Mouse (Mus musculus): ENCODE data around the gene Grb14.

Gene Grb14

DNA sequence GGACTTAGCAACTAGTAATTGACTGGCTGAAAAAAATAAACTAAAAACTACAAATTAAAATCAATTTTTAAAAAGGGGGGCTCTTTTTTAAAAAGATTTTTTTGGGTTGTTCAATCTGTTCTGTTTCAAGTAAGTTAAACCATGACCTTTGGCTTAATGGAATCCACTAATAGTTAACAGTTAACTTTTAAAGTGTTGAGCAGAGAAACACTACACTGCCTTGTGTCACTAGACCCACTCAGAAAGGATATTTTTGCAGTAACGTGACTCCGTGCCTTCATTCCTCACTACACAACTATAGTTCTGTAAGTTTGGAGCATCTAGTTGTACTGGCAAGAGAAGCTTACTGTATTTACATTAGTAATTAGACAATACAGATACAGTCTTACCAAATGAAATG is 50.2 kb downstream of the Grb14 start:
- no peak for DNase-seq (ENCODE audit: inconsistent ontology term)

DNA sequence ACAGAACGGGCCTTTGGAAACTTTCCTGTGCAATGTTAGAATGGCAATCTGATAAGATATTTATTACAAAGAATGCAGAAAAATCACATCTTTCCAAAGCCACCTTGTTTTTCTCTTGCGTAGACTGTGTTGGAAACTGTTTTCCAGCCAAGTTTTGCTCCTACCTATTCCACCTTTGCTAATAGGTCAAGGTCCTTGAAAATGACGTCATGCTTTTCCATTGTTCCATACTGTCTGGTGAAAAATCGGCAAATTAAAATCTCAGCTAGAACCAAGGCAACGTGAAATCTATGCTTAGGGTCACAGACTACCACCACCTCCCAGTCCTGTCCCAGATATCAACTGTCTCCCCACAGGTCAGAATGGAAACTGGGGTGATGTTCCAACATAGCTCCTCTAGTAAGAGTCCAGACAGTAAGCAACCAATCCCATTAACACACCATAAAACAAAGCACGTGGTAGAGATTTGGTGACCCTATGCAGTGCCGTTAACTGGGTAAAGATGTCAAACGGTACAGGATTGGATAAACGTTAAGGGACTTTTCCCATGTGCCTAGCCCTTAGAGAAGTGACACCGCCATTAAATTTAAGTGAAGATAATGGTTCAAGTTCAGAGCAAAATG is 50.9 kb downstream of the Grb14 start:
- no peak for DNase-seq (ENCODE audit: inconsistent ontology term)

DNA sequence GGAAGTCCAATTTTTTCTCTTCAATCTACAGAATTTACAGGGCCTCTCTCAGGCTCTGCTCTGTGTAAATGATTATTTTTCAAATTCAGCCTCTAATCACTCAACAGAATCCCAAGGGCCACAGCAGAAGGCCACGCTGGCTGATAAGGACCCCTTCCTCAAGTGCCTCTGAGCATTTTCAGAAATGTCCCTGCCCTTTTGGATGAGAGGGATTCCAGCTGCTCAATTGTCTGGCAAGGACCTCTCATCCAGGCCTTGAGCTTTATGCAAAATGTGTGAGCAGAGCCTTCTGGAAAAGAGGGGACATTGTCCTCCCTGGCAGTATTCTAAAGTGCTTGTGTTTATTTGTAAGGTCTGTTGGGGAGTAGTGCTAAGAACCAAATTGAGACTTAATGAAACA is 51.7 kb downstream of the Grb14 start:
- DNase-seq (ENCODE audit: inconsistent ontology term) = no peak

DNA sequence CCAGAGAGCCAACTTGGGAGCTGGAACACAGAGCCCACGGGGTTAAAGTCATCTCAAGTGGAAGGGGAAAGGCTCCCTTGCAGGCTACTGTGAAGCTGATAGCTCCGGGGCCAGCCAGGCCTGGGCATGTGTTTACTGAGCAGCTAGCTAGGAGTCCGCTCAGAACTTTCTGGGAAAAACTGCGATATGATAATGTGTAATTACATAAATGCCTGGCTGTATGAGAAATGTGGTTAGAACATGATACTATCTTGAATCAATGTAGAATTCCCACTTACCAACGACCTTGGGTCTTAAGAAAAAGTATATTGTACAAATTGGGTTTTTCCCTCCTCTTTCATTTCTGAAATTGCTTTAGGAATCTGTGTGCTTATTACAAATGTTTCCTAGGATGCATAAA is 53.0 kb downstream of the Grb14 start:
- DNase-seq (ENCODE audit: inconsistent ontology term) = no peak

DNA sequence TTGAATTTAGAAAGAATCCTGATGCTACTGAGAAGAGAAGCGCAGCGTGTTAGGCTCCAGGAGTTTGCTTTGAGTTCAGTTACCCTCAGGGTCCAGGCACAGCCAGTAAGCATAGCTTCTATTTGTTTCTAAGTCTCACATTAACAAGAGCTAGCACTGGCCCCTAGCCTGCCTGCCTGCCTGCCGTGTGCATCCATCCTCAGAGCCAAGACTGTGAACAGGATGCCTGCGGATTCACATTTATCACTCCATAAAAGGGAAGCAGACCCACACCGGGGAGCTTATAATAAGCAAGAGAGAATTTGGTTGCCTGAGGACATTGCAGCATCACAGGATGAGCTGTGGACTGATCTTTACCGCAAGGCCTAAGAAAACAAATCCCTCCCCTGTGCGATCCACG is 53.8 kb downstream of the Grb14 start:
- peak; percentile 9 for DNase-seq (ENCODE audit: inconsistent ontology term)

DNA sequence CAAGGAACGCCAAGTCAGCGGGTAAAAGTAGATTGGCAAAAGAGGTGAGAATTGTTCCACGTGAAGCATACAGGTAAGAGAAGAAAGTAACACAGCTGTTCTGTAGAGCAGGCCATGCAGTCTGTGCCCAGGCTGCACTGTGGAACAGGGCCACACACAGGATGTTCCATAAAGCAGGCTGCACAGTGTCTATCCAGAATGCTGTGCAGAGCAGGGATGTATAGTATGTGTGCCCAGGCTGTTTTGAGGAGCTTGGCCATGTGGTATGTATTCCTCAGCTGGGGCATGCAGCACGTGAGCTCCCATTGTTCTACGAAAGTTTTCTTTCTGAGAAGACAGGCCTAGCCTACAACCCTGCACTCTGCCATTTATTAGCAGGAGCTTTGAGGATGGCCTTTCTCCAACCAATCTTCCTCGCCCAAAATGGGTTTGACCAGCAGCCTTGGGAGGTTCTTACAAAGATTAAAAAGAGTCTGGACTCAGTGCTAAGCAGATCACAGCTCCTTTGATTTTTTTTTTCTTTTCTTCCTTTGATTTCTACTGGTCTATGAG is 57.8 kb downstream of the Grb14 start:
- DNase-seq (ENCODE audit: inconsistent ontology term) = no peak

DNA sequence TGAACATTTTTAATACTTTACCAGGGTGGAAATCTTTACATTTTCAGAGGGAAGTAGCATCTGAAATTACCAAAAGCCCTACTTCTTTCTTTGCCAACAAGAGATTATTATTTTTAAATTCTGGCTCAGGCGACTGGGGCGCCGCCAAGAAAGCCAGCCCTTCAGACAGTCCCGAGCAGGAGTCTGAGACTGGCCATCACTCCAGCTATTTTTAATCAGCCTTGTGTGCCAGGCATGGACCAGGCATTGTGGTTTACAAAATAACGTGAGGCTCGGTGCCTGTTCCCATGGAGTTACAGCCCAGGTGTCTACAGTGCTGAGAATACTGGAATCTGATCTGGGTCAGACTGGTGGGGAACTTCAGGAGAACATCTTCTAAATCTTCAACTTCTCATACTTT is 58.5 kb downstream of the Grb14 start:
- DNase-seq (ENCODE audit: inconsistent ontology term) = no peak

DNA sequence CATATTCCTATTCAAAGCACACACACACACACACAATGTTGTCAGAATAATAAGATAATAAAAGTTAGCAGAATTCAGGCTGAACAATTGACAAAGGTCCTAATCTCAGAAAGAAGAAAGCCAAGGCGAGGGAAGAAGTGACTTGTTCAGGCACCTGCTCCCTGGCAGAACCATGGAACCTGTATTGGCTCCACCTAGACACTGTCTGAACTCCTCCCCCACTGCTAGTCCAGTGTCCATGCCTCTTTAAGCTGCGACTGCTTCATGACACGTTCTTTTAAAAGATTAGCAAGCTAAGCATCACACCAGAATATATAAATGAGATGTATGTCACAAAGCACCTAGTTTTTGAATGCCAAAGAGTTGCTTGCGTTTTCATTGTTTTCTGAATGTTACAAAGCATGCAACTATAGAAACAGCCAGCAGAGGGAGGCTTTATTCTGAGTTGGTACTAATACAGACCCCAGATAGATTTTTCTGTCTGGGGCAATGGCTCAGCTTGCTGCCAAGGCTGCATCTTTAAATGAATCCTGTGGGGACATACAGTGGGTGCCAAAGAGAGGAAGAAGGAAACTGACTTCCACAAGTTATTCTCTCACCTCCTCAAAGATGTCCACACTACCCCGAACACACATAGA is 59.4 kb downstream of the Grb14 start:
- DNase-seq (ENCODE audit: inconsistent ontology term) = peak; percentile 22

DNA sequence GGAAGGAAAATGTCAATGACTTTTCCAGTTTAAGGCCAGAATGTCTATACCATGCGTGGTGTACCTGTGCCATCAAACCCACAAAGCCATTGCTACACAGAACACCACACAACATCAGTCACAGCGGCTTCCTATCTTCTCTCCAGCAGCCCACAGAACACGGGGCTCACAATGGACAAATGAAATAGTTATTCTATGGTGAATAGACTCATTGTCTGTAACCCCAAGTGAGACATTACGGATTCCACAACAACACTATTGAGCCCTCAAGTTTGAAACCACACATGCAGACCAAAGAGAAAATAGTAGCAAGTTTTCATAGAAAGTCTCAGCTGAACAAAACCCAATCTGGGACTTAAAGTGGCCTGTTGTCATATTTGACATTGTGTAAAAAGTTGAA is 62.6 kb downstream of the Grb14 start:
- DNase-seq (ENCODE audit: inconsistent ontology term) = peak; percentile 58

DNA sequence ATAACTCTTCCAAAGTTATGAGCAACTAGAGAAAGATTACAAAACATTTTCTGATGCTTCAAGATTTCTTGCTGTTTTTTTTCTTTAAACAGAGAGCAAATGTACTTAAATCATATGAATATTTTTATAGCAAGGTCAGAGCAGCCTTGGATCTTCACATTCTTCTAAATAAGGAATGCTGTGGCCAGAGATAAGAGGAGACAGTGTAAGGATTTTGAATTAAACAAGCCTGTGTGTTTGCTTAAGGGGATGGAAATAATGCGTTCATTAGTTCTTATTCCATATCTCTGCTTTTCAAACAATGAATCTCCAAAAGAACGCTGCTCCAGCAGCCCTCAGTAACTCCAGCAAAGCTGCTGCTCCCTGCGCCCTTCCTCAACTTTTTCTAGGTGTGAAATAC is 63.4 kb downstream of the Grb14 start:
- DNase-seq (ENCODE audit: inconsistent ontology term) = peak; percentile 75

DNA sequence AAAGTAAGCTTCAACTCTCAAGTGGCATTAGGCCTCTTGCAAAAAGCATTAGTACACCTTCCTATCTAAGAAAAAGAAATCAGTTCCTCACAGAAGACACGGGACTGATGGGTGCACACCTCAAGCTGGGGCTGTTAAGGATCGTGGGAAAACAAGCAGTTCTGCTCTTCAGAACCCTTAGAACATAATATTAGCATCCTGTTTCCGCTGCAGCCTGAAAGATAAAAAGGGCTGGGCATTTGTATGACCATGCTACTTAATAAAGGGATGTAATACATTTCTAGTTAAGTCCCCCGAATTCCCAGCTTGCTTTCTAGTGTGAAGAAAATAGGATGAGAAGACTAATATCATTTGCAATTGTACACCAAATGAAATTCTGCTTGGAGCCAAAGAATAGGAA is 65.1 kb downstream of the Grb14 start:
- DNase-seq (ENCODE audit: inconsistent ontology term) = no peak

DNA sequence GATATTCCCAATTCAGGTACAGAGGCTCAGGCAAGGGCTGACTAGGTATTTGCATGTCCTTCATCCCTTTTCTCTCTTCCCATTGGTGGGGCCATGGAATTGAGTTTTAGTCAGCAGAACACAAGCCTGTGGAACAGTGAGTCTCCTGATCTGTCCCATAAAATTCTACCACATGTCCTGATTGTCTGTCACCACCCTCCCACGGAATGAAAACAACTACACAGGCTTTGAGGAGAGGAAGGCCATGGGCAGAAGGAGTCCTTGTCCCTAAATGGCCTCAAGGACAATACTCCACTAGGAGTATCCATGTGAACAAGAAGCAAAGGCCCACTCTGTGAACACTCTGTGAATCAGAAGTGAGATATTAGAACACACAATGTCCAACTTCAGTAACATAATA is 69.3 kb downstream of the Grb14 start:
- DNase-seq (ENCODE audit: inconsistent ontology term) = no peak

DNA sequence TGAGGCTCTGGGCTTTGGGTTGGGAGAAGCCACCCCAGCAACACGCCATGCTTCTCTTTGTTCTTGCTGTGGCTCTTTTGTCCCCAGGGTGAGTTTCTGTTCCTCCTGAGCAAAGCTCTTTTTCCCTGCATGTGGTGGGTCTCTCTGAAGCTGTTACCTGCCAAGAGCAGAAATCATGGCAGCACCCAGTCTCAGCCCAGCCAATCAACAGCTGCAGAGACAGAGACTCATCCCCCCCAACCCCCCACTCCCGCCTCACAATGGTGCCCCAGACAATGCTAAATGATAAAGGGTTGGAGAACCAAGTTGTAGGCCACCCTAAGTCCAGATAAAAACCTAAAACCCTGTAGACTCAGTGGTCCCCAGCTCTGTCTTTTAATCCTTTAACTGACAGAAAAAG is 75.6 kb downstream of the Grb14 start:
- DNase-seq (ENCODE audit: inconsistent ontology term) = no peak

DNA sequence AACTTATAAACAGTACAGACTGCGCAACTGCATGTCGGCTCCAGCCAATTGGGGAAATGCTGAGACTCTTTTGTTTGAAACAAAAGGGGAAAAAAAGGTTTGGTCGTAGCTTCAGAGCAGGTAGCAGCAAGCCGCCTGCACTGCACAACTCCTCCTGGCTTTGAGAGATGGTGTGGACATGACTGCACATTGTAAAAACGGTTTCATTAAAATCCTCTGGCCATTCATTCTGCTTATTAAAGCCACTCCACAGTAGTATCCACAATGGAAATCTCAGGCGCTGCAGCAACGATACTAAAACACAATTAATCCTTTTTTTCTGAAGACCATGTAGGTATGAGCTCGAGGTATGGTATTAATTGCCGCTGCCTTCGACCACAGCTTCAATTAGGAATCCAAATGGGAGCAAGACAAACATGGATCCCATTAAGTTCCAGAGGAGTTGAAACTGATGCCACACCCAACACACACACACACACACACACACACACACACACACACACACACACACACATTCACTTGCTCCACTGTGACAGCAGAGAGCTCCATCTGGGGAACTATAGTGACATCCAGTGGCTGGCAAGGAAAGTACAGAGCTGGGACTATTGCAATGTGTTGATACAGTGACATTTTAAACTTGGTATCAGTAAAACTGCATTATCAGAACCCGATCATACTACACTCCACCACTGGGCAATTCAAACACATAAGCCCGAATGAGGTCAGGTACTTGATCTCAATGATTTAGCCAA is 76.2 kb downstream of the Grb14 start:
- no peak for DNase-seq (ENCODE audit: inconsistent ontology term)

DNA sequence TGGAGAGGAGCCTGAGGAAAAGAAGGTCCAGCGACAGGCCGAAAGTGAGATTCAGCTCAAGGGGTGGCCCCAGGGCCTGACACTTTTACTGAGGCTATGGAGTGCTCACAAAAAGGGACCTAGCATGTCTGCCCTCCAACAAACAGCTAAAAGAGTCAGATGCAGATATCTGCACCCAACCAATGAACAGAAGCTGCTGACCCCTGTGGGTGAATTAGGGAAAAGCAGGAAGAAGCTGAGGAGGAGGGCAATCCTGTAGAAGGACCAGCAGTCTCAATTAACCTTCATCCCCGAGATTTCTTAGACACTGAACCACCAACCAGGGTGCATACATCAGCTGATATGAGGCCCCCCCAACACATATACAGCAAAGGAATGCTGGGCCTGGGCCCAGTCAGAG is 77.3 kb downstream of the Grb14 start:
- no peak for DNase-seq (ENCODE audit: inconsistent ontology term)

DNA sequence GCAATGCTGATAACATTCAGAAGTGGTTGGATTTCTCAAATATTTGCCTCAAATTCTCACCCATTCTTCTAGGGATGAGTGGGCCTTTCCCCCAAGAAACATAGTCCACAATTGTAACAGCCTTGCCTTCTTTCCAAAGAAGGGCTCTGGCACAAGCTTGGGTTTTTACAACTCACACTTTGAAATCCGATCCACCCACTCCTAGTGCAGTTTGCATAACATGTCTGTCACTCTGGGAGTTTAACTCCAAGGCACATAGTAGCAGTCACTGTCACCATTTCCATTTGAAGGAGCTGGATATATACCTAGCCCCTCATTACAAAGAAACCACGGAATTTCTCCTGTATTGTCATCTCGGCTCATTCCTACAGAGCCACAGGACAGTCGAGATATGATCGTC is 103.9 kb downstream of the Grb14 start:
- peak; percentile 21 for DNase-seq (ENCODE audit: inconsistent ontology term)

DNA sequence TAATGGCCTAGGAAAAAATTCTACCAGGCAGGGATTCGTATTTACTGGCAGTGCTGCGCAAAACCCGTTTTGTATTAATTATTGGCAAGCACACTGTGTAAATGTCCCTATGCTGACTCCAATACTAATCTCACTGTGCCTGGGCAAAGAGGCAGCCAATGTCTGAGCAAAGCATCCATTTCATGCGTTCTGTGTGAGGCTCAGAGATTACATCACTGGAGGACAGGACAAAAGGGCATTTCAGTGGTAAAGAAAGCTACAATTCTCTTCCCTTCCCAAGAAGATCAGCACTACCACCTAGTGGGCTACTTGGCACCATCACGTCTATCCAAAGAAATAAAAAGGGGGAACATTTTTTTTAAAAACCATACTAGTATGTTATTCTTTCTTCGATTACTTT is 109.3 kb downstream of the Grb14 start:
- peak; percentile 66 for DNase-seq (ENCODE audit: inconsistent ontology term)

DNA sequence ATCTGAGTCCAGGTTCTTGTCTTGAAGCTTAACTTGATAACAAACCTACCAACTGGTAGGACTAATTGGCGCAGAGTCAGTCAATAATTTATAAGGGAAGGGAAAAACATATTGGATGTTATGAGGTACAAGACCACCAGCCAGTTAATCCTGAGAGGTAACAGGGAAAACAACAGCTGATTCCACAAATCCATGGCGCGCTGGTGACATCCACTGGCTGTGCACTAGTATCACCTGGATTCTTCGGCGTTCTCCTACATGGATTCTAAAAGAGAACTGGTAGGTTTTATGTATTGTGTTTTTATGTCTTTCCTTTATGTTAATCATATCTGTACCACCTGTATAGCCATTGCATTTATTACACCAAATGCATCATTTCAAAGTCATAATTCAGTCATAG is 119.9 kb downstream of the Grb14 start:
- DNase-seq (ENCODE audit: inconsistent ontology term) = no peak

DNA sequence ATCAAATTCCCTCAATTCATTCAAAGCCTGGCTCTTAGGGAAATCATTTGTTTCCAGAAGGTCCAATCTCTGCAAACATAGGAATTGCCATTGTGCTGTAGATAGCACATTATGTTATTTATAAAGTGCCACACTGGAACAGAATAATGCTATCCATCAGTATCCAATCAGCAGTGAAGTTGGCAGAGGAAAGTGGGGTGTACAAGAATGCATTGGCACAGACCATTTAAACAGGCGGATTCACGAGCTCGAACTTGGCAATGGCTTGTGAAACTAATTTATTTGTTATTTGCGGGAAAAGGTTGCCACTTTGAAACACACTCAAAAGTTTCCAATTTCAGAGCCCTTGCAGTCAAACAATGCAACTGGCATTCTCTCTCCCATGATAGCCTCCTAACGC is 126.9 kb downstream of the Grb14 start:
- DNase-seq (ENCODE audit: inconsistent ontology term) = peak; percentile 29

DNA sequence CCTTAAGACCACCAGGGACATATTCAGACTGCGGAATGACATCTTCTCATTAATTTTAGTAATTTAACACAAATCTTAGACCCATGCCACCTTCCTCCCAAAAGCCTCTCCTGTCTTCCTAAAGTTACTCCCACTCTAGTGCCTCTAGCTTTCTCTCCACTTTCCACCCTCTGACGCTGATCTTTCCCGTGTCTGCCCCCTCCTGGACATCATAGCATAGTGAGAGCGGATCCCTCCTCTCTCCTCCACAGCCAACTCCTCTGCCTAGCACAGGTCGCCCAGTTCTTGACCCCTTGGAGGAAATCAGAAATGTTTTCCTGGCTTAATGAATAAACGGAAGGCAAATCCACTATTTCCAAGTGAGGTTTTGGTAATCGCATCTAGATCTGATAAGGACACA is 131.6 kb downstream of the Grb14 start:
- no peak for DNase-seq (ENCODE audit: inconsistent ontology term)

DNA sequence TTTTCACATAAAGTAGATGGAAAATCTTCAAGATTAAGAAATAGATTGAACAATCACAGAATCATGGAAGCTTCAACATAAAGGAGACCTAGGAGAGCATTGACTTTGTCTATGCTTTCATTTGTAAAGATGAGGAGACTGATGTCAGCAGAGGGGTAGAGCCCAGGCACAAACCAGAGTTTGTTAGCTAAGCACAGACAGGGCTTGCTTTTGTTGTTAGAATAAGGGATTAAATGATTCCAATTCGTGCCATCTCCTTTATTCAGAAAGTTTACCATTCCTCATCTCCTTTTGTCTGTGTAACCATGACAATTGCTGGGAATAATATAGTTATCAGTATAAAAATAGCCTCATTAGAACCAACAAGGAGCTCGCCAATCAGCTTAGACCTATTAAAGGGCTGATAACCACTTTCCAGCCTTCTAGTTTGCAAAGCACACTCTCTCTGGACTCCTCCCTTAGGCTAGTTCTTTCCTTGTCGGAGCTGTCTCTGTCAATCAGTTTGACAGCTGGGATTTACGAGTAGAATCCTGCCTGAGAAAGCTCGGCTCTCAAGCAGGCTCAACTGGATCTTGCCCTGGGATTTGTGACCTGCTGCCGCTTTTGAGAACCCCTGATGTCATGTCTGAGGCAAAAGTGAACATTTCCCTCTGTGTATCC is 137.6 kb downstream of the Grb14 start:
- peak; percentile 17 for DNase-seq (ENCODE audit: inconsistent ontology term)

DNA sequence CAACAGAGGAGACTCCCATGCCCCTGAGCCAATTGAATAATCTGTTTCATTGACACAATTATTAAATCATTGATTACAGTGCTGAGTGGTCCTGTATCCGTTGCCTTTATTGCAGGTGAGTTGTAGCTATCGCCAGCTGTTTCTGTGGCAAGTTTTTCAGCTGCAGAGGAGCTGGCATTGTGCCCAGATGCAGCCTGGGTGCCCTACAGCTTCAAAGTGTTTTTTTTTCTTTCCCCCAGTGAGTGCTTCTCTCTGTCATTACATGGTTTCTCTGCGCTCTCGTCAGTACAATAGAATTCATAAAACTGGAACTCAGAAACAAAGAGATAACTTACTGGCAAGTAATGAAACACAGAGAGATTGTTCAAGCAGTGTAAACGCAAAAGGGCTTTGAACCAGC is 139.1 kb downstream of the Grb14 start:
- DNase-seq (ENCODE audit: inconsistent ontology term) = peak; percentile 24

Measured in Muller cell, postnatal 12 days (primary cell).